Mouse (Mus musculus) intestine, postnatal 0 days (tissue): ENCODE results near the gene Slc25a39. TPM values are rescaled to one million over a fixed set of nuclear protein-coding genes. Genes with fewer than 3 reads are reported as not detected.

Experiments used
- ATAC-seq: fragments of 200-750 bp; cut with Nextera tagmentation; 2 replicates; pipeline ENCODE4 v1.8.0; 2017; ENCODE audit warnings: mild to moderate bottlenecking, moderate TSS enrichment, moderate library complexity
- H3K27ac ChIP-seq: fragments of 300-500 bp; sonication (generic); 2 replicates; pipeline ENCODE4 v1.5.1; 2014; ENCODE audit warnings: mild to moderate bottlenecking, low read depth, low read length, moderate library complexity
- H3K27me3 ChIP-seq: fragments of 300-500 bp; sonication (generic); replicated peaks from 2 replicates; pipeline ENCODE4 v1.6.1; 2014; ENCODE audit warnings: low read length, mixed read lengths; ENCODE audit not compliant: control insufficient read depth, insufficient read depth
- H3K36me3 ChIP-seq: fragments of 300-500 bp; sonication (generic); 2 replicates; pipeline ENCODE4 v1.6.1; 2014; ENCODE audit warnings: mild to moderate bottlenecking, moderate library complexity; ENCODE audit not compliant: control insufficient read depth, insufficient read depth
- H3K4me1 ChIP-seq: fragments of 300-500 bp; sonication (generic); replicated peaks from 2 replicates; pipeline ENCODE4 v1.6.1; 2014; ENCODE audit warnings: antibody characterized with exemption, low read length, mixed read lengths; ENCODE audit not compliant: control insufficient read depth, insufficient read depth
- H3K4me2 ChIP-seq: fragments of 300-500 bp; sonication (generic); replicated peaks from 2 replicates; pipeline ENCODE4 v1.6.1; 2014; ENCODE audit warnings: low read depth, mild to moderate bottlenecking, moderate library complexity
- H3K4me3 ChIP-seq: fragments of 300-500 bp; sonication (generic); 2 replicates; pipeline ENCODE4 v1.5.1; 2014; ENCODE audit warnings: low read depth, low read length
- H3K9ac ChIP-seq: fragments of 300-500 bp; sonication (generic); 2 replicates; pipeline ENCODE4 v1.6.1; 2014; ENCODE audit warnings: mild to moderate bottlenecking, low read depth, low read length
- H3K9me3 ChIP-seq: fragments of 300-500 bp; sonication (generic); 2 replicates; pipeline ENCODE4 v1.6.1; 2016; ENCODE audit warnings: mixed run types; ENCODE audit not compliant: control insufficient read depth
- CTCF ChIP-seq: sonication (generic); IDR thresholded peaks from 2 replicates; pipeline ENCODE4 v1.5.1; 2016; ENCODE audit warnings: low read depth, mild to moderate bottlenecking, control low read depth, antibody characterized with exemption, moderate library complexity
- WGBS: fragments of 180-500 bp; shearing (Covaris S2); extraction: QIAGEN DNeasy Blood & Tissue Kit; methylation state at CpG from one replicate; pipeline ENCODE4 v1.1.7; 2014; 5-methylcytosine and 5-hydroxymethylcytosine counted together
- polyA plus RNA-seq: library from polyadenylated mRNA; unstranded; fragments of >200 nt; fragmentation: Nextera tagmentation; extraction: Ambion mirVana; gene quantifications from 2 replicates; pipeline ENCODE4 v1.2.1, GENCODE M21; 2015

Slc25a39 gene
- polyA plus RNA-seq, 1 experiment from 2014 or later: 296 TPM

DNA sequence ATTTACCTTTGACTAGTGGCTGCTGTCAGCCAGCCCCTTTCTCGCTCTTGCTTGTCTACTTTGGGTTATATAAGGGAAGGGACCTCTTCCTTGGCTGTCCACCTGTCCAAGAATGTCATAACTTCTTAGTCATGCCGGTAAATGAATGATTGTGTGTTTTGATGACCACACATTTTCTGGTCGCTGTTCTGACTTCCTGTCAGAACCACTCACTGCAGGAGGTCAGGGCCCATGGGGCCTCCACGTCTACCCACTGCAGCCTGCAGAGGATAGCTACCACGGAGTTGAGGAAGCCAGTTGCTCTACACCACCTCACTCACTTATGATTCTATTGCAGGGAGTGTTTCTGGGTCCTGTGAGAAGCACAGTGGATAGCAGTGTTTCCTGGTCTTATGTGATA, 21.6 kb downstream of the Slc25a39 start:
- Histone ChIP-seq H3K4me1 (no peaks in the 10 kb centered on the region), H3K27ac (no peak overlapping the region), H3K4me3 (no peak overlapping the region), H3K9me3 (no peaks in the 10 kb centered on the region), H3K36me3 (no peaks in the 10 kb centered on the region), H3K27me3 (no peaks in the 10 kb centered on the region), H3K4me2 (no peak overlapping the region), H3K9ac (no peak overlapping the region)
- TF ChIP-seq CTCF: no peak
- 52% methylated on average over 5 of the region's 5 CpGs for whole genome bisulfite sequencing
- ATAC-seq: no peak

DNA sequence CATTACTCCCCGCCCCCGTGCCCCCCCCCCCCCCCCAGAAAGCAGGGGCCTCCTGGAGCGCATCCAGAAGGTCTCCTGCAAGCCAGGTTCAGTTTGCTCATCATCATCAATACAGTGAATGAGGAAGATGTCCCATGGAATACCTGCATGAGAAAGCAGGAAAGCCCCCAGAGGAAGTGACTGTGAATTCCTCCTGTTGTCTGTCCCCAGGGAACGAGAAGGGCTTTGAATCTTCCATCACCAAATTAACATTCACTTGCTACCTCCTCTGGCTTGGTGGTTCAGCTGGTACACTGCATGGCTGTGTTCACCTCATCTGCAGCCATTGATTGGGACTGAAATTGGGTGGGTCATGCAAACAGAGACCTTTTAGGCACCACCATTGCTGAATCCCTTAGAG, 22.7 kb downstream of the Slc25a39 start:
- 54% methylated on average over 3 of the region's 4 CpGs for WGBS
- no peak overlapping the region for H3K9ac ChIP-seq

DNA sequence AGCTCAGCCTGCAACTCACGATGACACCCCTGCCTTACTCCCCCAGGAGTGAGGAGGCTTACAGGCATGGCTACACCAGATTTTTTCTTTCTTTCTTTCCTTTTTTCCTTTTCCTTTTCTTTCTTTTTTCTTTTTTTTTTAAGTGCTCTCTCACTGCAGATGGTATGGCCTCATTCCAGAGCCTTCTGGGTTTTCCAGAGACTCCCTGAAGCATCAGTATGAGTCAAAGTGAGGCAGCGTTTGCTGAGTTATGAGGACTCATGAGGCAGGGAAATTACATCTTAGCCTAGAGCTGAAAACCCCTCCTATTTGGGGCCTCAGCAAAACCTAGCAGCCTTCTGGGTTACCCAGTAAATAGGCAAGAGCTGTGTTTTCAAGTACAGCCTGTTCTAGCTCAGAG, 23.3 kb downstream of the Slc25a39 start:
- no peak for TF ChIP-seq CTCF
- no peak overlapping the region for H3K9ac ChIP-seq
- H3K27me3 ChIP-seq: no peaks in the 10 kb centered on the region
- H3K27ac ChIP-seq: no peak overlapping the region
- H3K4me3 ChIP-seq: no peak overlapping the region
- 69% methylated on average over 2 of the region's 2 CpGs for WGBS
- no peaks in the 10 kb centered on the region for H3K36me3 ChIP-seq
- no peak overlapping the region for H3K4me2 ChIP-seq
- no peak for ATAC-seq
- H3K9me3 ChIP-seq: no peaks in the 10 kb centered on the region
- no peaks in the 10 kb centered on the region for H3K4me1 ChIP-seq

More for the DNA sequence above, 22.7 kb downstream of the Slc25a39 start:
- H3K4me3 ChIP-seq: no peak overlapping the region
- no peaks in the 10 kb centered on the region for H3K27me3 ChIP-seq
- no peak for ATAC-seq
- no peaks in the 10 kb centered on the region for H3K4me1 ChIP-seq
- H3K27ac ChIP-seq: no peak overlapping the region
- H3K9me3 ChIP-seq: no peaks in the 10 kb centered on the region
- no peaks in the 10 kb centered on the region for H3K36me3 ChIP-seq
- TF ChIP-seq CTCF: no peak
- H3K4me2 ChIP-seq: no peak overlapping the region

GRCm38 (mm10) chr11:102383365-102384136, 24.2 kb downstream of the Slc25a39 start:
- 91% methylated on average over 1 of the region's 1 CpGs for WGBS
- H3K27ac ChIP-seq: no peak overlapping the region
- H3K27me3 ChIP-seq: no peaks in the 10 kb centered on the region
- no peak overlapping the region for H3K9ac ChIP-seq
- H3K4me1 ChIP-seq: no peaks in the 10 kb centered on the region
- no peak for TF ChIP-seq CTCF
- H3K4me3 ChIP-seq: no peak overlapping the region
- 0 out of 2 replicates have a peak, but pooled peaks cover 3% of the 10 kb centered on the region for H3K9me3 ChIP-seq
- H3K36me3 ChIP-seq: no peaks in the 10 kb centered on the region
- H3K4me2 ChIP-seq: no peak overlapping the region
- no peak for ATAC-seq

DNA sequence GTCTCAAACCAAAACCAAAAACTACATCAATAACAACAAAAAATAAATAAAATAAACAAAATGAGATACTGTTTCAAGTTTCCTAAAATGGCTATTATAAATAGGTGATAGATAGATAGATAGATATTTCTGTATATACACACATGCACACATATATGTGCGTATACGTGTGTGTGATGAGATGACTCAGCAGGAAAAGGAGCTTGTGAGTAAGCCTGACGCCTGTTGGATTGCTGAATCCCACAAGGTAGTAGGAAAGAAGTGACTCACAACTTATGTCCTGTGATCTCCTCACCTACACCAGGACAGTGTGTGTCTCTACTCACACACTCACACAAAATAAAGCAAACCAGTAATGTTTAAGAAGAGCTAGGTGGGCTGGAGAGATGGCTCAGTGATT, 25.0 kb downstream of the Slc25a39 start:
- no peaks in the 10 kb centered on the region for H3K4me1 ChIP-seq
- no peaks in the 10 kb centered on the region for H3K27me3 ChIP-seq
- H3K9ac ChIP-seq: no peak overlapping the region
- ATAC-seq: no peak
- H3K4me3 ChIP-seq: no peak overlapping the region
- H3K4me2 ChIP-seq: no peak overlapping the region
- no peaks in the 10 kb centered on the region for H3K36me3 ChIP-seq
- TF ChIP-seq CTCF: no peak
- H3K9me3 ChIP-seq: 0 out of 2 replicates have a peak, but pooled peaks cover 3% of the 10 kb centered on the region
- no peak overlapping the region for H3K27ac ChIP-seq
- WGBS: 85% methylated on average over 3 of the region's 3 CpGs

GRCm38 (mm10) chr11:102381341-102382100, 26.2 kb downstream of the Slc25a39 start:
- ATAC-seq: no peak
- Histone ChIP-seq H3K4me2 (no peak overlapping the region), H3K4me1 (no peaks in the 10 kb centered on the region), H3K9me3 (0 out of 2 replicates have a peak, but pooled peaks cover 3% of the 10 kb centered on the region), H3K36me3 (no peaks in the 10 kb centered on the region), H3K4me3 (no peak overlapping the region), H3K27me3 (no peaks in the 10 kb centered on the region), H3K27ac (no peak overlapping the region), H3K9ac (no peak overlapping the region)
- TF ChIP-seq CTCF: no peak
- whole genome bisulfite sequencing: 29% methylated on average over 4 of the region's 4 CpGs
